Mouse (Mus musculus) 3T3-L1 (cell line): Measurements from ENCODE around the gene Zfp146.
"Not testable (repeated sequence)": the region's sequence is repeated elsewhere in the genome, so short reads cannot be mapped to it uniquely, and the experiment has no call there.

Experiments
- DNase-seq: peaks from one replicate; pipeline ENCODE4 v3.0.0-alpha.2; 2015; ENCODE audit warnings: low read depth, low spot score

The Zfp146 gene

GRCm38 (mm10) chr7:30169583-30170282 is at the start of gene Zfp146:
TSS of gene Zfp146 (minus strand) at chr7:30169750.
- peak; percentile 96 for DNase-seq

- DNase-seq = no peak
Measured at GRCm38 (mm10) chr7:30217277-30217676, 47.7 kb upstream of the Zfp146 start.

- peak; percentile 84 for DNase-seq
Measured at GRCm38 (mm10) chr7:30216723-30217151, 47.2 kb upstream of the Zfp146 start.

- DNase-seq = no peak
Measured at GRCm38 (mm10) chr7:30215875-30216274, 46.3 kb upstream of the Zfp146 start.

- no peak for DNase-seq
Measured at GRCm38 (mm10) chr7:30213881-30214280, 44.3 kb upstream of the Zfp146 start.

- no peak for DNase-seq
Measured at GRCm38 (mm10) chr7:30211025-30211424, 41.5 kb upstream of the Zfp146 start.

GRCm38 (mm10) chr7:30206364-30206763 is 36.8 kb upstream of the Zfp146 start:
- not testable (repeated sequence) for DNase-seq

GRCm38 (mm10) chr7:30205383-30205782 is 35.8 kb upstream of the Zfp146 start:
- peak; percentile 76 for DNase-seq

GRCm38 (mm10) chr7:30204380-30204779 is 34.8 kb upstream of the Zfp146 start:
- no peak for DNase-seq

- DNase-seq = peak; percentile 74
Measured at GRCm38 (mm10) chr7:30202895-30203690, 33.5 kb upstream of the Zfp146 start.

GRCm38 (mm10) chr7:30200661-30201060 is 31.1 kb upstream of the Zfp146 start:
- not testable (repeated sequence) for DNase-seq

- no peak for DNase-seq
Measured at GRCm38 (mm10) chr7:30200200-30200599, 30.6 kb upstream of the Zfp146 start.

- DNase-seq = no peak
Measured at GRCm38 (mm10) chr7:30199498-30200139, 30.1 kb upstream of the Zfp146 start.

GRCm38 (mm10) chr7:30198481-30198971 is 29.0 kb upstream of the Zfp146 start, which contains the start of gene Capns1:
TSS of gene Capns1 (minus strand) at chr7:30198811.
- DNase-seq = peak; percentile 87

GRCm38 (mm10) chr7:30197592-30198129 is 28.1 kb upstream of the Zfp146 start:
- DNase-seq = peak; percentile 15

- DNase-seq = peak; percentile 84
Measured at GRCm38 (mm10) chr7:30196171-30196570, 26.6 kb upstream of the Zfp146 start.

- peak; percentile 58 for DNase-seq
Measured at GRCm38 (mm10) chr7:30195461-30195860, 25.9 kb upstream of the Zfp146 start.

- peak; percentile 97 for DNase-seq
Measured at GRCm38 (mm10) chr7:30194884-30195283, 25.3 kb upstream of the Zfp146 start.

GRCm38 (mm10) chr7:30194101-30194831 is 24.7 kb upstream of the Zfp146 start:
- DNase-seq = peak; percentile 64

GRCm38 (mm10) chr7:30193581-30194100 is 24.1 kb upstream of the Zfp146 start:
- peak; percentile 73 for DNase-seq

- no peak for DNase-seq
Measured at GRCm38 (mm10) chr7:30193013-30193412, 23.5 kb upstream of the Zfp146 start.
